Mouse (Mus musculus): ENCODE data around the gene 1700013G24Rik. TPM values are rescaled to one million over a fixed set of nuclear protein-coding genes. Genes with fewer than 3 reads are reported as not detected.

1700013G24Rik gene
- polyA plus RNA-seq, 1 experiment from 2014 or later, result not detected

GRCm38 (mm10) chr4:137460676-137461075, 7.6 kb downstream of the 1700013G24Rik start:
- no peaks in the 10 kb centered on the region for H3K9me3 ChIP-seq (ENCODE audit: control insufficient read depth, low read length)
- no peak overlapping the region for H3K27ac ChIP-seq (replicated peaks)
- H3K27me3 ChIP-seq (ENCODE audit: control insufficient read depth, insufficient read depth, low read length), result no peaks in the 10 kb centered on the region
- H3K4me3 ChIP-seq (ENCODE audit: low read depth, low read length), result no peak overlapping the region
- no peaks in the 10 kb centered on the region for H3K36me3 ChIP-seq (ENCODE audit: control insufficient read depth, insufficient read depth, low read length)
- WGBS, result 78% methylated on average over 14 of the region's 14 CpGs
- H3K9ac ChIP-seq (ENCODE audit: low read length), result no peak overlapping the region
- TF ChIP-seq CTCF (IDR thresholded peaks at IDR 0.05; ENCODE audit: low read depth) (no peak), EP300 (optimal IDR thresholded peaks at IDR 0.05) (no peak)
- no peak overlapping the region for H3K4me2 ChIP-seq (replicated peaks; ENCODE audit: low read depth)
- H3K4me1 ChIP-seq (replicated peaks; ENCODE audit: control insufficient read depth, insufficient read depth), result no peaks in the 10 kb centered on the region; the same call in 1 of the 2 replicates
- DNase-seq (ENCODE audit: low spot score), result no peak
- ATAC-seq (ENCODE audit: low FRiP score, low TSS enrichment), result no peak

GRCm38 (mm10) chr4:137461217-137461616, 8.1 kb downstream of the 1700013G24Rik start:
- WGBS, result 67% methylated on average over 4 of the region's 4 CpGs
- Histone ChIP-seq H3K4me1 (replicated peaks; ENCODE audit: control insufficient read depth, insufficient read depth) (no peaks in the 10 kb centered on the region; the same call in 1 of the 2 replicates), H3K9ac (ENCODE audit: low read length) (no peak overlapping the region), H3K27me3 (ENCODE audit: control insufficient read depth, insufficient read depth, low read length) (no peaks in the 10 kb centered on the region), H3K27ac (replicated peaks) (0 out of 2 replicates have a peak overlapping the region, but pooled peaks have one; percentile 24), H3K4me2 (replicated peaks; ENCODE audit: low read depth) (no peak overlapping the region), H3K4me3 (ENCODE audit: low read depth, low read length) (no peak overlapping the region), H3K9me3 (ENCODE audit: control insufficient read depth, low read length) (no peaks in the 10 kb centered on the region), H3K36me3 (ENCODE audit: control insufficient read depth, insufficient read depth, low read length) (no peaks in the 10 kb centered on the region)
- ATAC-seq (ENCODE audit: low FRiP score, low TSS enrichment) (no peak), DNase-seq (ENCODE audit: low spot score) (no peak)
- TF ChIP-seq EP300 (optimal IDR thresholded peaks at IDR 0.05), result no peak
- no peak for TF ChIP-seq CTCF (IDR thresholded peaks at IDR 0.05; ENCODE audit: low read depth)

- peak; percentile 87 for ATAC-seq (ENCODE audit: low FRiP score, low TSS enrichment)
- no peak overlapping the region for H3K4me3 ChIP-seq (ENCODE audit: low read depth, low read length)
- no peaks in the 10 kb centered on the region for H3K36me3 ChIP-seq (ENCODE audit: control insufficient read depth, insufficient read depth, low read length)
- no peak overlapping the region for H3K9ac ChIP-seq (ENCODE audit: low read length)
- TF ChIP-seq EP300 (optimal IDR thresholded peaks at IDR 0.05) (no peak), CTCF (IDR thresholded peaks at IDR 0.05; ENCODE audit: low read depth) (no peak)
- no peaks in the 10 kb centered on the region for H3K27me3 ChIP-seq (ENCODE audit: control insufficient read depth, insufficient read depth, low read length)
- H3K27ac ChIP-seq (replicated peaks), result 0 out of 2 replicates have a peak overlapping the region, but pooled peaks have one; percentile 0
- peak; percentile 76 for DNase-seq (ENCODE audit: low spot score)
- H3K9me3 ChIP-seq (ENCODE audit: control insufficient read depth, low read length), result no peaks in the 10 kb centered on the region
- WGBS, result 40% methylated on average over 16 of the region's 16 CpGs
- H3K4me1 ChIP-seq (replicated peaks; ENCODE audit: control insufficient read depth, insufficient read depth), result no peaks in the 10 kb centered on the region; the same call in 1 of the 2 replicates
- H3K4me2 ChIP-seq (replicated peaks; ENCODE audit: low read depth), result no peak overlapping the region
Measured at GRCm38 (mm10) chr4:137461981-137462690, 9.1 kb downstream of the 1700013G24Rik start.

GRCm38 (mm10) chr4:137465125-137465787, 12.2 kb downstream of the 1700013G24Rik start:
- ATAC-seq (ENCODE audit: low FRiP score, low TSS enrichment) (no peak), DNase-seq (ENCODE audit: low spot score) (no peak)
- no peaks in the 10 kb centered on the region for H3K9me3 ChIP-seq (ENCODE audit: control insufficient read depth, low read length)
- H3K4me2 ChIP-seq (replicated peaks; ENCODE audit: low read depth), result no peak overlapping the region
- whole genome bisulfite sequencing, result 52% methylated on average over 13 of the region's 13 CpGs
- no peak overlapping the region for H3K4me3 ChIP-seq (ENCODE audit: low read depth, low read length)
- H3K4me1 ChIP-seq (replicated peaks; ENCODE audit: control insufficient read depth, insufficient read depth), result peaks cover 10% of the 10 kb centered on the region
- peak overlapping the region; percentile 43; the same call in 1 of the 2 replicates for H3K9ac ChIP-seq (ENCODE audit: low read length)
- no peak for TF ChIP-seq CTCF (IDR thresholded peaks at IDR 0.05; ENCODE audit: low read depth)
- no peak for TF ChIP-seq EP300 (optimal IDR thresholded peaks at IDR 0.05)
- H3K36me3 ChIP-seq (ENCODE audit: control insufficient read depth, insufficient read depth, low read length), result no peaks in the 10 kb centered on the region
- peak overlapping the region; percentile 82 for H3K27ac ChIP-seq (replicated peaks)
- no peaks in the 10 kb centered on the region for H3K27me3 ChIP-seq (ENCODE audit: control insufficient read depth, insufficient read depth, low read length)

GRCm38 (mm10) chr4:137466991-137467390, 13.9 kb downstream of the 1700013G24Rik start:
- Histone ChIP-seq H3K36me3 (ENCODE audit: control insufficient read depth, insufficient read depth, low read length) (no peaks in the 10 kb centered on the region), H3K4me2 (replicated peaks; ENCODE audit: low read depth) (no peak overlapping the region), H3K9ac (ENCODE audit: low read length) (no peak overlapping the region), H3K27ac (replicated peaks) (peak overlapping the region; percentile 85), H3K4me1 (replicated peaks; ENCODE audit: control insufficient read depth, insufficient read depth) (peaks cover 12% of the 10 kb centered on the region), H3K4me3 (ENCODE audit: low read depth, low read length) (no peak overlapping the region), H3K27me3 (ENCODE audit: control insufficient read depth, insufficient read depth, low read length) (no peaks in the 10 kb centered on the region), H3K9me3 (ENCODE audit: control insufficient read depth, low read length) (no peaks in the 10 kb centered on the region)
- DNase-seq (ENCODE audit: low spot score) (no peak), ATAC-seq (ENCODE audit: low FRiP score, low TSS enrichment) (no peak)
- no peak for TF ChIP-seq EP300 (optimal IDR thresholded peaks at IDR 0.05)
- no peak for TF ChIP-seq CTCF (IDR thresholded peaks at IDR 0.05; ENCODE audit: low read depth)
- WGBS, result 62% methylated on average over 4 of the region's 4 CpGs

- H3K9me3 ChIP-seq (ENCODE audit: control insufficient read depth, low read length), result no peaks in the 10 kb centered on the region
- no peak for ATAC-seq (ENCODE audit: low FRiP score, low TSS enrichment)
- 80% methylated on average over 2 of the region's 2 CpGs for WGBS
- H3K9ac ChIP-seq (ENCODE audit: low read length), result no peak overlapping the region
- no peak for DNase-seq (ENCODE audit: low spot score)
- H3K4me3 ChIP-seq (ENCODE audit: low read depth, low read length), result no peak overlapping the region
- no peaks in the 10 kb centered on the region for H3K27me3 ChIP-seq (ENCODE audit: control insufficient read depth, insufficient read depth, low read length)
- peak overlapping the region; percentile 85 for H3K27ac ChIP-seq (replicated peaks)
- TF ChIP-seq CTCF (IDR thresholded peaks at IDR 0.05; ENCODE audit: low read depth) (no peak), EP300 (optimal IDR thresholded peaks at IDR 0.05) (no peak)
- peaks cover 12% of the 10 kb centered on the region for H3K4me1 ChIP-seq (replicated peaks; ENCODE audit: control insufficient read depth, insufficient read depth)
- H3K36me3 ChIP-seq (ENCODE audit: control insufficient read depth, insufficient read depth, low read length), result no peaks in the 10 kb centered on the region
- no peak overlapping the region for H3K4me2 ChIP-seq (replicated peaks; ENCODE audit: low read depth)
Measured at GRCm38 (mm10) chr4:137467525-137467924, 14.4 kb downstream of the 1700013G24Rik start.

Data from stomach, postnatal 0 days (tissue).